Mouse (Mus musculus) ES-Bruce4 (cell line): Measurements from ENCODE around the gene H2-Q4. TPM values are rescaled to one million over a fixed set of nuclear protein-coding genes. Genes with fewer than 3 reads are reported as not detected.
"Not testable (repeated sequence)": the region's sequence is repeated elsewhere in the genome, so short reads cannot be mapped to it uniquely, and the experiment has no call there.

Experiments used
- H3K27ac ChIP-seq: 2 replicates; pipeline ENCODE4 v1.5.1; 2012; ENCODE audit warnings: low read length, inconsistent platforms; ENCODE audit not compliant: insufficient read depth
- H3K27me3 ChIP-seq: 2 replicates; pipeline ENCODE4 v1.6.1; 2012; ENCODE audit warnings: mild to moderate bottlenecking, low read length, inconsistent platforms; ENCODE audit not compliant: control insufficient read depth, poor library complexity, insufficient read depth, severe bottlenecking
- H3K36me3 ChIP-seq: 2 replicates; pipeline ENCODE4 v1.6.1; 2012; ENCODE audit warnings: inconsistent platforms, mild to moderate bottlenecking, low read length, moderate library complexity; ENCODE audit not compliant: control insufficient read depth, poor library complexity, insufficient read depth, severe bottlenecking
- H3K4me1 ChIP-seq: one replicate; pipeline ENCODE4 v1.8.1; 2011; ENCODE audit warnings: low read length; ENCODE audit not compliant: control insufficient read depth, insufficient read depth
- H3K4me3 ChIP-seq: 2 replicates; pipeline ENCODE4 v1.5.1; 2011; ENCODE audit warnings: low read depth, mild to moderate bottlenecking, low read length
- H3K9ac ChIP-seq: 2 replicates; pipeline ENCODE4 v1.6.1; 2012; ENCODE audit warnings: low read depth, mild to moderate bottlenecking, inconsistent platforms; ENCODE audit not compliant: poor library complexity, severe bottlenecking
- H3K9me3 ChIP-seq: replicated peaks from 2 replicates; pipeline ENCODE4 v1.6.1; 2012; ENCODE audit warnings: mild to moderate bottlenecking, low read length, inconsistent platforms; ENCODE audit not compliant: control insufficient read depth, poor library complexity, insufficient read depth, severe bottlenecking
- CTCF ChIP-seq: IDR thresholded peaks from one replicate; pipeline ENCODE4 v1.8.1; 2011; ENCODE audit warnings: low read depth, low read length
- EP300 ChIP-seq: IDR thresholded peaks from 2 replicates; pipeline ENCODE4 v1.6.1; 2011; ENCODE audit warnings: low read depth, low read length; ENCODE audit not compliant: insufficient read depth
- POLR2A ChIP-seq: IDR thresholded peaks from one replicate; pipeline ENCODE4 v1.8.1; 2011; ENCODE audit warnings: low read length; ENCODE audit not compliant: insufficient read depth
- polyA plus RNA-seq: library from polyadenylated mRNA; stranded (reverse); fragments of >200 nt; gene quantifications from 2 replicates; pipeline ENCODE4 v1.2.4, GENCODE M21; 2011; ENCODE audit warnings: low read depth; ENCODE audit not compliant: missing spikeins, insufficient read depth, insufficient read length

The H2-Q4 gene
- polyA plus RNA-seq, 1 experiment, result 10.0 TPM

DNA sequence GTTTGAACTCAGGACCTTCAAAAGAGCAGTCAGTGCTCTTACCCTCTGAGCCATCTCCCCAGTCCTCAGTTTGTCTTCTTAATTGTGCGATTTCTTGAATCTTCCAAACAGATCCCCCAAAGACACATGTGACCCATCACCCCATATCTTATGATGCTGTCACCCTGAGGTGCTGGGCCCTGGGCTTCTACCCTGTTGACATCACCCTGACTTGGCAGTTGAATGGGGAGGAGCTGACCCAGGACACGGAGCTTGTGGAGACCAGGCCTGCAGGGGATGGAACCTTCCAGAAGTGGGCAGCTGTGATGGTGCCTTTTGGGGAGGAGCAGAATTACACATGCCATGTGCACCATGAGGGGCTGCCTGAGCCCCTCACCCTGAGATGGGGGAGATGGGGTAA lies 17.5 kb downstream of the H2-Q4 start:
- H3K9me3 ChIP-seq, H3K9ac ChIP-seq, H3K27me3 ChIP-seq, H3K4me1 ChIP-seq, H3K27ac ChIP-seq, H3K36me3 ChIP-seq, H3K4me3 ChIP-seq: not testable (repeated sequence)

DNA sequence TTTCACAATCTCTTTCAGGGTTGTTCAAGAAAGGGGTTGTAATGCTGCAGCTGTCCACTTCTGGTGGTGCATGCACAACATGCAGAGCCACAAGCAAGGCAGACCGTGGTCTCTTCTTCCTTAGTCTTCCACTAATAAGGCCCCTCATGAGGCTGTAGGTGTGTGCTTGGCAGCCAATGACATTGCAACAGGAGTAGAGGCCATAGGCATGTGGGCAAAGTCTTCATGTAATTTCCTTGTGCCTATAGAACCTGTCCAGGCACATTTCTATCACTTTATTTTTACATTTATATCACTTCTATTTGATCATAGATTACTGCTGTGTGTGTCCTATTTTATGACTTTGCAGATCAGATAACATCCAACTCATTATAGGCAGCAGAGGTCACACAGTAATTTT lies 33.6 kb downstream of the H2-Q4 start:
- H3K4me1 ChIP-seq, H3K9me3 ChIP-seq, H3K27me3 ChIP-seq, H3K4me3 ChIP-seq, H3K36me3 ChIP-seq, H3K9ac ChIP-seq, H3K27ac ChIP-seq: not testable (repeated sequence)

GRCm38 (mm10) chr17:35415273-35416129 lies 36.1 kb downstream of the H2-Q4 start:
- H3K27ac ChIP-seq, H3K36me3 ChIP-seq, H3K27me3 ChIP-seq, H3K9ac ChIP-seq, H3K4me1 ChIP-seq, H3K9me3 ChIP-seq, H3K4me3 ChIP-seq: not testable (repeated sequence)

GRCm38 (mm10) chr17:35418772-35419171 lies 39.4 kb downstream of the H2-Q4 start:
- H3K27ac ChIP-seq, result no peak overlapping the region

DNA sequence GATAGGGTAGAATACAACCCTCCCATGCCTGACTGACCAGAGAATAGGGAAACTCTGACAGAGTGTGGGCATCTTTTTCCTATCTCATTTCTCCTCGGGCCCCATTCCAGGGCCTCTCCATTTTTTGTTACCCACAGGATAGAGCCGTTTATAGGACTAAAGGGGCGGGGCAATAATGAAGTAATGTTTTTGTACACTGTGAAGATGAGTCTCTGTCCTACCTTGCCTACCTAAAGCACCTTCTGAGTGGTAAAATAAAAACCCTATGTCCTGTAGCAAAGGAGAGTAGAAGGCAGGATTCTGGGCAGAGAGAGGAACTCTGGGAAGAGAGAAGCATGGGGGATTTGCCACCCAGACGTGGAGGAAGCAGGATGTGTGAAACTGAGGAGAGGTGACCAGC lies 40.1 kb downstream of the H2-Q4 start:
- H3K4me1 ChIP-seq, H3K9ac ChIP-seq: not testable (repeated sequence)

More at GRCm38 (mm10) chr17:35418772-35419171, 39.4 kb downstream of the H2-Q4 start:
- Histone ChIP-seq H3K4me1 (no peaks in the 10 kb centered on the region), H3K9me3 (no peaks in the 10 kb centered on the region), H3K27me3 (peaks cover 1% of the 10 kb centered on the region; the same call in 1 of the 2 replicates), H3K4me3 (no peak overlapping the region), H3K9ac (no peak overlapping the region), H3K36me3 (no peaks in the 10 kb centered on the region)
- TF ChIP-seq EP300 (no peak), POLR2A (no peak), CTCF (no peak)

GRCm38 (mm10) chr17:35420206-35420810 lies 40.9 kb downstream of the H2-Q4 start:
- peak; percentile 59 for TF ChIP-seq CTCF
- not testable (repeated sequence) for H3K27me3 ChIP-seq, H3K9me3 ChIP-seq, H3K27ac ChIP-seq, H3K4me1 ChIP-seq, H3K4me3 ChIP-seq, H3K36me3 ChIP-seq, H3K9ac ChIP-seq

More for the DNA sequence above, 40.1 kb downstream of the H2-Q4 start:
- not testable (repeated sequence) for H3K27ac ChIP-seq, H3K27me3 ChIP-seq, H3K36me3 ChIP-seq, H3K4me3 ChIP-seq, H3K9me3 ChIP-seq

DNA sequence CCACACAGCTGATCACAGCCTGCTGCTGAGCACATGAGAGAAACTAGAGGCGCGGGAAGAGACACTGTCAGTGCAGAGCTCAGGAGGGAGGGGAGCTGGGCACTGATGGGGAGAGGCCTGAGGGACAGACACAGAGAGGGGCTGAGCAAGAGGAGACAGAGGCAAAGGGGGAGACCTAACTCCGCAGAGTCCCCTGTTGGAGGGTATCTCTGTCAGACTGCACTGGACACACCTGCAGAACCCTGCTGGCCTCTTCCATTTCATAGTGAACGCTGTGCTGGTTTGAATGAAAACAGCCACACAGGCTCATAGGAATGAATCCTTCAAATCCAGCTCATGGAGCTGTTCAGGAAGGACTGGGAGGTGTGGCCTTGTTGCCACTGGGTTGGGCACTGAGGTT lies 41.9 kb downstream of the H2-Q4 start:
- H3K9ac ChIP-seq, H3K36me3 ChIP-seq, H3K27ac ChIP-seq, H3K4me1 ChIP-seq, H3K4me3 ChIP-seq, H3K9me3 ChIP-seq, H3K27me3 ChIP-seq: not testable (repeated sequence)

DNA sequence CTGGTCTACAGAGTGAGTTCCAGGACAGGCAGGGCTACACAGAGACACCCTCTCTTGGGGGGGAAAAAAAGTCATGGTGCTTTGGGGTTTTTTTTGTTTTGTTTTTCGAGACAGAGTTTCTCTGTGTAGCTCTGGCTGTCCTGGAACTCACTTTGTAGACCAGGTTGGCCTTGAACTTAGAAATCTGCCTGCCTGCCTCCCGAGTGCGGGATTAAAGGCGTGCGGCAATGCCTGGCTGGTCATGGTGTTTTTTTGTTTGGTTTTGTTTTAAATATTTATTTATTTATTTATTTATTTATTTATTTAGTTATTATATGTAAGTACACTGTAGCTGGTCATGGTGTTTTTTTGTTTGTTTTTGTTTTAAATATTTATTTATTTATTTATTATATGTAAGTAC lies 42.9 kb downstream of the H2-Q4 start:
- not testable (repeated sequence) for H3K27ac ChIP-seq, H3K9ac ChIP-seq, H3K27me3 ChIP-seq, H3K36me3 ChIP-seq, H3K9me3 ChIP-seq, H3K4me3 ChIP-seq, H3K4me1 ChIP-seq

DNA sequence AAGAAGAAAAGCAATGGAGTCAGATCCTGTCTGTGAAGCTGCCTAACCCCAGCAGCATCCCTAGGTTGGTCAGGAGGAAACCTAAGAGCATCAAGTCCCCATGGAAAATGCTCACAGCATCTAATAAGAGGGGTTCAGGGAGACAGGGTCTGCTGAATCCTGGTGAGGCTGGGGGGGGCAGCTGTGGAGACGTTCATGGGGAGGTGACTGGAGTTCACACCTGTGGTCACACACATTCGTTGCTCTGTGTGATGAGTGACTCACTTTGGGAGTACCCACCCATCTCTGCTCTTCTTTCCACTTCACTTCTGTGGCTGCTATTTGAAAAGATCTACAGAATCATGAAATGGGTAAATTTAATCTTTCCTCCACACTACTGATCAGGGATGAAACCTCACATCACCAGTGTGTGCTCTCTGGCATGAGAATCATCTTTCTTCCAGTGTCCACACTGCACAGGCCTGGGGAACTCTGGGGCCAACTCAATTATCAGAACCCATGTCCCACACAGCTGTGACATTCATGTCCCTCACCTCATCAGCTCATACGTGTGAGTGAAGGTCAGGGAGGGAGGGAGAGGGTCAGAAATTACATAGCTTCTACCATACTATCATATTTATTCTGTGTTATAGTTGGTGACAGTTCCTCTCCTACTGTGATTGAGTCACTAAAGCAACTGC lies 43.9 kb downstream of the H2-Q4 start:
- H3K4me1 ChIP-seq, H3K36me3 ChIP-seq, H3K9ac ChIP-seq, H3K27ac ChIP-seq, H3K27me3 ChIP-seq, H3K4me3 ChIP-seq, H3K9me3 ChIP-seq: not testable (repeated sequence)
